Comparison of ENCODE assay signal across 8 mouse cellular contexts in the genomic region with DNA sequence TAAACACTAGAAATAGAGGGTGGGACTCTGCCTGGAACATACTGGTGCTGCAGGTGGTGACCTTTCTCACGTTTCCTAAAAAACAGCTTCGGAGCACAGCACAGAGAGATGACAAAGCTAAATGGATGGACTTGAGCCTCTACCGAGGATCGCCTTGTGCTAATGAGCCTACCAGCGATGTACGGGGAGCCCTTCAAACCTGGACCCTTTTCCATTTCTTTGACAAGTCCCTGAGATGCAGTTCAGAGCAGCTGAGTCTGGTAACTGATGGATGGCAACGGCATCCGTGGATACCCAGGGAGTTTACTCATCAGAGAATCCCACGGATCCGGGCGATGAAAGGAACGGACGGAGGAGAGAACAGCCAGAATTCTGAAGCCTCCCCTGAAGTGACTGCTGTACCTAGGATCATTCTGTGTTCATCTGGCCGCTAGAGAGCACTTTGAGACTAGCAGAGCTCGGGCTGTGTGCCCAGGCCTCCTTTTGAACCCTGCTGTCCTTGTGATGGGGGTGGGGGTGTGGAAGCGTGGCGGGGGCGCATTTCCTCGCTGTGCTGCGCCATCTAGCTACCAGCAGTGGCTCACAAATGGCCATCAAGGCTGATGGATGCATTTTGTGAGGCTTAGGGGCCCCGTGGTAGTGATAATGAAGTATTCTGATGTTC. TPM values are rescaled to one million over a fixed set of nuclear protein-coding genes. Genes with fewer than 3 reads are reported as not detected.
DNase-seq lines count a peak whose midpoint lies in the region; ATAC-seq and TF ChIP-seq lines count a peak whose summit lies in the region.

No protein-coding gene starts in this region.

- H3K27ac ChIP-seq in forebrain, postnatal 0 days (ENCODE audit: low read depth, low read length) = peak overlapping the region; percentile 54
- no peak overlapping the region for H3K27ac ChIP-seq in liver, embryonic 12.5 days
- no peak overlapping the region for H3K27ac ChIP-seq in olfactory bulb, adult 2 months (ENCODE audit: insufficient read depth, low read depth, low read length)

- TF ChIP-seq POLR2A in olfactory bulb, adult 2 months (IDR thresholded peaks at IDR 0.05; ENCODE audit: insufficient read depth, low read depth, low read length) = no peak

- peak; percentile 52 for DNase-seq in NIH3T3 (ENCODE audit: low read depth)
- peak; percentile 68 for DNase-seq in cerebellum, adult 8-10 months
- peak; percentile 90 for DNase-seq in forebrain, postnatal 0 days
- peak; percentile 61 to 68 for DNase-seq in heart, postnatal 14 days
- peak; percentile 82 to 89 for DNase-seq in kidney, postnatal 4 days
- DNase-seq in T-cell, adult 2 months (ENCODE audit: low spot score) = no peak

- WGBS in forebrain, postnatal 0 days = 9% methylated on average over 21 of the region's 21 CpGs
- WGBS in liver, embryonic 12.5 days (ENCODE audit: insufficient replicate concordance) = 19% methylated on average over 21 of the region's 21 CpGs
- 7% methylated on average over 21 of the region's 21 CpGs for WGBS in olfactory bulb, adult 2 months

- peak; percentile 91 for ATAC-seq in forebrain, postnatal 0 days
- ATAC-seq in liver, embryonic 12.5 days = 0 out of 2 replicates have a peak, but pooled peaks have one; percentile 49

- no peaks in the 10 kb centered on the region for H3K27me3 ChIP-seq in forebrain, postnatal 0 days (ENCODE audit: insufficient read depth, low read length)
- H3K27me3 ChIP-seq in liver, embryonic 12.5 days (replicated peaks) = peaks cover 6% of the 10 kb centered on the region; the same call in 1 of the 2 replicates

- H3K36me3 ChIP-seq in forebrain, postnatal 0 days (ENCODE audit: insufficient read depth) = no peaks in the 10 kb centered on the region
- no peaks in the 10 kb centered on the region for H3K36me3 ChIP-seq in liver, embryonic 12.5 days

- intact Hi-C loops in heart, postnatal 14 days (cut with DNase I) = loop anchor here (5.0 to 10.0 kb wide), 2 partner anchors 120 to 438 kb away; no protein-coding TSS in a partner anchor

- H3K4me1 ChIP-seq in forebrain, postnatal 0 days (ENCODE audit: insufficient read depth) = peaks cover 5% of the 10 kb centered on the region
- H3K4me1 ChIP-seq in liver, embryonic 12.5 days = no peaks in the 10 kb centered on the region
- H3K4me1 ChIP-seq in olfactory bulb, adult 2 months (ENCODE audit: control insufficient read depth, insufficient read depth, low read length) = peaks cover 7% of the 10 kb centered on the region

- peak overlapping the region; percentile 59 for H3K4me2 ChIP-seq in forebrain, postnatal 0 days (ENCODE audit: low read depth)
- H3K4me2 ChIP-seq in liver, embryonic 12.5 days = peak overlapping the region; percentile 31

- H3K9me3 ChIP-seq in forebrain, postnatal 0 days (ENCODE audit: low read length) = no peaks in the 10 kb centered on the region
- no peaks in the 10 kb centered on the region for H3K9me3 ChIP-seq in liver, embryonic 12.5 days (replicated peaks)

- peak; percentile 85 for TF ChIP-seq CTCF in forebrain, postnatal 0 days (IDR thresholded peaks at IDR 0.05; ENCODE audit: low read depth)
- peak; percentile 44; the same call in 1 of the 2 replicates for TF ChIP-seq CTCF in olfactory bulb, adult 2 months (IDR thresholded peaks at IDR 0.05; ENCODE audit: insufficient read depth, low read depth, low read length)

- peak overlapping the region; percentile 32 for H3K4me3 ChIP-seq in forebrain, postnatal 0 days (ENCODE audit: low read depth, low read length)
- H3K4me3 ChIP-seq in liver, embryonic 12.5 days = no peak overlapping the region; the same call in 1 of the 2 replicates
- H3K4me3 ChIP-seq in olfactory bulb, adult 2 months (ENCODE audit: insufficient read depth, low read depth, low read length) = peak overlapping the region; percentile 47

- peak overlapping the region; percentile 47 for H3K9ac ChIP-seq in forebrain, postnatal 0 days
- H3K9ac ChIP-seq in liver, embryonic 12.5 days = no peak overlapping the region

RNA-seq across cellular contexts. Expression of a gene that starts 1.6 kb away (rescaled TPM):
- total RNA-seq in forebrain, postnatal 0 days (2014; rRNA removed) = 21.5 and 26.2 TPM in 2 replicates
- 13.4 and 13.9 TPM in 2 replicates for polyA plus RNA-seq in forebrain, postnatal 0 days (2015; fragmentation: Nextera tagmentation; extraction: Ambion mirVana)
- 1 to 10 TPM; 1.1 to 2.1 TPM for total RNA-seq in heart, postnatal 14 days (2021)
- polyA plus RNA-seq in liver, embryonic 12.5 days (2016; fragmentation: Nextera tagmentation; extraction: Ambion mirVana) = 16.8 and 18.3 TPM in 2 replicates
- polyA plus RNA-seq in olfactory bulb, adult 2 months (2012; ENCODE audit: insufficient read depth, insufficient read length, low replicate concordance, missing spikeins) = not detected in 2 replicates

Comparison
In these comparisons a context has a peak if more than half of its experiments do, and no peak if none do; other contexts are left out.
1. RNA of a gene that starts 1.6 kb away (polyA plus RNA-seq): 16.8 to 18.3 TPM in liver, embryonic 12.5 days and 13.4 to 13.9 TPM in forebrain, postnatal 0 days; not detected in olfactory bulb, adult 2 months; every median in the first group is over 10 times any median in the second.